Mouse (Mus musculus) MEL-GATA-1-ER (cell line): Measurements from ENCODE around the gene Acap3.

Experiments used
- DNase-seq: peaks from one replicate; pipeline ENCODE4 v3.0.0-alpha.2; 2012; ENCODE audit warnings: low read depth; ENCODE audit errors: extremely low read depth

The Acap3 gene

GRCm38 (mm10) chr4:155943049-155943452 is 51.4 kb downstream of the Acap3 start:
- no peak for DNase-seq

- DNase-seq: peak; percentile 90
These were observed 52.1 kb downstream of the Acap3 start, which contains the start of gene Ube2j2 for GRCm38 (mm10) chr4:155943534-155944249. Gene Ube2j2 (plus strand): TSS chr4:155943831.

GRCm38 (mm10) chr4:155944271-155944670 is 52.6 kb downstream of the Acap3 start:
- no peak for DNase-seq

- no peak for DNase-seq
These were observed 55.5 kb downstream of the Acap3 start for GRCm38 (mm10) chr4:155947094-155947493.

- DNase-seq: no peak
These were observed 63.9 kb downstream of the Acap3 start for GRCm38 (mm10) chr4:155955491-155955890.
